Mouse (Mus musculus) MN1 (cell line): ENCODE results near the gene Pgm5.

Source experiments
- DNase-seq: peaks from one replicate; pipeline ENCODE4 v3.0.0-alpha.2; 2016; ENCODE audit warnings: low spot score

Gene Pgm5

DNA sequence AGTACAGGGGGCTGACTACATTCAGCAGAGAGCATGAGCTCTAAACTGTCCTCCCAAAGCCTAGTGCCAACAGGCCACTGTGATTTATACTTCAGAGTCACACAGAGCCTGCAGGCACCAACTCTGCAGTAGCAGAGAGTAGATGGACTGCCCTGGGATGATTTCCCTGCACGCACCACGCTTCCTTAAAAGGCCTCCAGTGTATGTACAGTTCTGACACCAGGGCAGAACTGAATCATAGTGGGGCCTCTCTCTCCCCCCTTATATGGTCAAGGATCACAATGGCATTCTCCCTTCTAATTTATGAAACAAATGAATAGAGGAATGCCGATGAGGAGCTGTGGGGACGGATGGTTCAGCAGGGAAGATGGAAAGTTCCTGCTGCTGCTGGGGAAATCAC lies 91.3 kb downstream of the Pgm5 start:
- DNase-seq = no peak

DNA sequence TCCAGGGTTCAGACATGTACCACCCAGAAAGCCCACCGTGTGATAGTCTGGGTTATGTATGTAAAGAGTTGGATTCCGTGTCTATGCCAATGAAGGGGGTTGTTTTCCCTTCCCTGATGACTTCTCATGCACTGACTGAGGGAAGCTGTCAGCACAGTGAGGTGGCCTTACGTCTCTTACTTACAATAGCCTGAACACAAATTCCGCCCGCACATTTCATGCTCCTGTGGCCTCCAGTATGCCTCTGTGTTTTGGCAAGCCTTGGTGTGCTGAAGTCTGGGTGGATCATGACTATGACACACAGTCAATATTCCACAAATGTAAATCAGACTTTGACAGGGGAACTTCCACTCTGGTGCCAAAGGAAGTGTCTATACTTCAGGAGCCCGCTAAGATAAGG lies 94.3 kb downstream of the Pgm5 start:
- DNase-seq = no peak

DNA sequence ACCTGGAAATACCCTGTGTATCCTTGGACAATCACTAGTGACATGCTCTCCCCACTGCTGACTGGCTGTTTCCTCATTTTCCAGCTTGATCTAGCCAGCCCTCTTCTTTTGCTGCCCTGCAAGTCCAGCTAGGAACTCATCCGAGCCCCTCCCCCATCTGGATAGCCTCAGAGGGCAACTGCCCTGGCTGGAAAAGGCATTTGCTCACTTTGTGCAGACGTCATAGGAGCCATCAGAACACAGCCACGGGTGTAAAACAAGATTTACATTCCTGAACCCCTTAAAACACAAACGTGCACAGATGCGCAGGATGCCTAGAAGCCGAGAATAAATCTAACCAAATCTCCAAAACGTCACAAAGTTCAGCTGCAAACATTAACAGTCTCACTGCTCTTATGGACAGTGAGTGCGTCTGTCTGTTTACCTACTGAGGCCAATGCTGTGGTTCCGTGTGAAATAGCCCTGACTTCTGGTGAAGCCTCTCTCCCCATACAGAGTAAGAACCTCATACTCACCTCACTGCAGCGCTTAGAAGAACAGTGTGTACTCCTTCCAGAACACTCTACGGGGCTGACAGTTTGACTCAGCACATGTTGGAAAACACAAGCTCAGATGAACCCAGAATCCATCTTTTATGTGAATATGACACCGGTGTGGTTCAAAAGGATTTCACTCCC lies 99.0 kb downstream of the Pgm5 start:
- no peak for DNase-seq

DNA sequence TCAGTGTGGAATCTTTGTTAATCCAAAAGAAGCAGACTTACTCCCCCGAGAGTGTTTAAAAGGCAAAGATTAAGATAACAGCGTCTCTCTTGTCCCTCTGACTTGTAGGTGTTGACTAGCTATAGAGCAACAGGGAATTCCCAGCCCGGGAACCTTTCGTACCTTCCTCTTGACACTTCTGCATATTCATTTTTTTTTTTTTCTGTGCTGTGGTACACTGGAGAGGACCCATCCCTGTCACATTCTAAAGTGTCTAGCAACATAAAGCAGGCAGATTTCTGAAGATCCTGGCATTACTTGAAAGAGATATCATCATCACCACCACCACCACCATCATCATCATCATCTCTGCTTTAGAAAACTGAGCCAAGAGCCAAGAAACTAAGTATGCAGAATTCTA lies 105.0 kb downstream of the Pgm5 start:
- DNase-seq = no peak

DNA sequence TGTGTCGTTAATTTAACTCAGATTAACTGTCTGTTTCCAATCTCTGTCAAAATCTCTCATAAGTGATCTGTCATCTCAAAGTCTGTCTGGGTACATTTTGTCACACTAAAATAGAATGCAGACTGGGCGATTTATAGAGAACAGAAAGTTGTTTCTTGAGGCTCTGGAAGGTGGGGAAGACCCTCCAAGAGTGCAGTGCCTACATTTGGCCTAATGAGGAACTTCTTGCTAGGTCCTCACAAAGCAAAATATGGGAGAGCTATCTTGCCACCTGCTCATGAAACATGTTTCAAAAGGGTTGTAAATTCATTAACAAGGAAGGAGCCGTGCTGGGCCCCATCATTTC lies 107.2 kb downstream of the Pgm5 start:
- no peak for DNase-seq

DNA sequence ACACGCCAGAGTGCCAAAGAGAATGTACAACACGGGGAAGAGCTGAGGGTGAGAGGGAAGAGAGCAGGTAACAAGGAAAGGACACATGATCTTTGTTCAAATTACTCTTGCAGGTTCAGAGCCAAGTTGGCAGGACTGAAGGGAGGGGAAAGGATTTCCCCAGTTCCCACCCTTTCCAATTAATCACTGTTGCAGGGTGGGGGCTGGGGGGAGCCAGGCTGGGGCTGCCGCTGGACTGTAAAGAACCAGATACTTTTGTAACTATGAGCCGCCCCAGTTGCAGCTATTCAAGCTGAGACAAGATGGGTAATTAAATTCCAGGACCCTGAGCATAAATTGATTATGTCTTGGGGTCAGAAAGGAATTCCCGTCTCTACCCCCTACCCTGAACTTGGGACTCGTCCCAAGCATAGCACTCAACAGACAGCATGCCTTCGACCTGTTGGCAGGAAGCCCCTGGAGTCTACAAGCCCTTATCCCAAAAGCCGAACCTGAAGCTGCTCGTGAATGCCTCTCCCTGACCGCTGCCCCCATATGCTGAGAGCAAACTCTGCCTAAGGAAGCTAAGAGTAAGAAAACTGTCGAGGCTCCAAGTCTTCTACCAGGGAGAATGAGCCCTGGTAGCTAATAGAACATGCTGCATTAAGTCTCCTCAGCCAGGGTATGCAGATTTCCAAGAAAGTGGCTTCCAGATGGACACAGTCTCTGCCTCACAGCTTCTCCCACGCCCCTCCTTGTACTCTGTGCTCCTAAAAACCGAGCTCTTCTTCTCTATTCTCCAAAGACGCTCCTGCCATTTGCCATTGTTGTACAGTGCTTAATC lies 107.8 kb downstream of the Pgm5 start:
- no peak for DNase-seq

DNA sequence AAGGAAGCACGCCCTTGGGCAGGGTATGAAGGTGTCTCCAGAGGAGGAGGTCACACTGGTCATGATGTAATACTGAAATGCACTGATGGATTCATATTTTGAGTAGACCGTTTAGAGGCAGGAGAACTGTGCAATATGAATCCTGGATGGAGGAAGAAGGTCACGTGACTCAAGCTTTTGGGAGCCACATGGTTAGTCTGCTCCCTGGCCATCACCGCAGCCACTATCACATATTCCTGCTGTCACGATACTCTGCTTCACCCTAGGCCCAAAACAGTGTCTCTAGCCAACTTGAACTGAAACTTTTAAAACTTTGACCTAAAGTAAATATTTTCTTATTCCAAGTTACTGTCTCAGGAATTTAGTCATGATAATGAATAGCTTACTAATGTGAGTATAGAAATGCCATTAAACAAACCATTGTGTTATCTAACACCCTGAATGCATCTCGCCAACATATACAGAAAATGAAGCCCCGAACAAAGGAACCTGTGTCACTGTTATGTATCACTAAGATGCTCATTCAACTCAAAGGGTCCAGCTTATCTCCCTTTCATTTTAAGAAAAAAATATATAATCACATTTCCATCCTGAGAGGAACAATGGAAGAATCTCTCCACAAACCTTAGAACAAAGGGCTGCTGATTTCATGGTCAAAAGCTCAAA lies 108.6 kb downstream of the Pgm5 start:
- DNase-seq = no peak

DNA sequence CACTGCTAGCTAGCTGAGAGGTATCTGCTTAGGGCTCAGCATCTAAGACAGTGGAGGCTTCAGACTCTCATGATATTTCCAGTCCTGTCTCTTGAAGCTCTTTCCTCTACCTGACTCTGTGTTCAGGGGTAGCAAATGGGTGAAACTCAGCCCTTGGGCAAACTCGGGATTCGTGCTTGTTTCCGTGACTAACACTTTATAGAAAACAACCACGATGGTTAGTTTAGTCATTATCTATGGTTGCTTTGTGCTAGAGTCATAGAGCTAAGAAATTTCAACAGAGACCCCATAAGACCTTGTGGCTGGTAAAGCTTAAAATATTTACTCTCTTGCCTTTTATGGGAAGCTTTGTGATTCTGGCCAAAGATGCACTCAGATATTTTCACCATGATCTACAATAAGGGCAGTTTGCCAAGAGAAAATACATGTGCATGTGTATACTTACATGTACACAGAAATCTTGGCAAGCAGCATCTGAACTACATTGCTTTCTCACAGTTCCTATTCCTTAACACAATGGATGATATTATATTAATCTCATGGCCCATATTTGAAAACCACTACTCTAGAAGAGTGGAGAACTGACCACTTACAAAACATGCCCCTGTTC lies 115.3 kb downstream of the Pgm5 start:
- DNase-seq = no peak

DNA sequence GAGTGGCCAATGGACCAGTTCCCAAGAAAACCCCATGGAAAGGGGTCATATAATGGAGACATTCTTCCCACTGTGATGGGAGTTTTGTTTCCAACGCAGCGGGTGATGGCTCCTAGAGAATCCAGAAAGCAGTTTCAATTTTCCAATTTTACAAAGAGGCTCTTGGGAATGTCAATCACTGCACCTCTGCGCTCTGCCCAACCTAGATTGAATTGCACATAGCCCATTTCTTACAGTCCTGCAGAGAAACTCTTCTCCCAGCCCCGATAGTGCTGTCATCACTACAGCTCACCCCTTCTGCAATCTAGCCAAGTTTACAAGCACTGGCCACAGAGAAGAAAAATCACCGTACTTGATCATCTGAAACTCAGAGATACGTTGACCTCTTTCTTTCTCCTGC lies 119.0 kb downstream of the Pgm5 start:
- no peak for DNase-seq

DNA sequence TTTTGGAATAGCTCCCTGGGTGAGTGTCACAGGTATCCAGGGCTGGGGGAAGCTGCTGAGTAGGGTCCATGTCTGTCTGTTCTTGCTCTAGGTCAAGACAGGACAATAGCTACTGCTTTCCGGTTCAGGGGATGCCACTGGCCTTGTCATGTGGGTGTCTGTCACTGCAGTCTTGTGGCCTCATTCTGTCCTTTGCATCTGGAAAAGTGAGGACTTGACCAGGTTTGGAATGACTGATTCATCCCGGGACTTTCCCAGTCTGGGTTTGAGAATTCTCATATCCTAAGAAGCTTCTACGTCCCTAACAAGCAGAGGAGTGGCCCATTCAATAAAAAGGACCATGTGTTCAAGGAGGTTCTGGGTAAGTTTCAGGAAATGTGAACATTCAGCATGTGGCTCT lies 122.9 kb downstream of the Pgm5 start:
- DNase-seq = no peak

DNA sequence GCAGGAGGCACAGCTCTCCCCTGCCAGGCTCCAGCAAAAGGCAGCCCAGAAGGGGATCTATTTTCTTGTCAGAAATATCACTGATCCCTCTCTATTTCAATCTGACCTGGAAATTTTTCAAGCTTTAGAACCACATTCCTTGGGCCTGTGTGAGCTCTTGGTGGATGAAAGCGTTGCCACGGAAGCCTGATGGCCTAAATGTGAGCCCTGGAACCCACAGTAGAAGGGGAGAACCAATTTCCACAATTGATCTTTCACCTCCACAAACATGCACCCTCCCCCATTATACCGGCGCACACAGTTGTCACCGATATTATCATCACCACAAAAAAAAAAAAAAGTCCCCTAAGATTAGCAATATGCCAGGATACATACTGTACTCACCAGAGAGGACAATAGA lies 123.6 kb downstream of the Pgm5 start:
- no peak for DNase-seq

DNA sequence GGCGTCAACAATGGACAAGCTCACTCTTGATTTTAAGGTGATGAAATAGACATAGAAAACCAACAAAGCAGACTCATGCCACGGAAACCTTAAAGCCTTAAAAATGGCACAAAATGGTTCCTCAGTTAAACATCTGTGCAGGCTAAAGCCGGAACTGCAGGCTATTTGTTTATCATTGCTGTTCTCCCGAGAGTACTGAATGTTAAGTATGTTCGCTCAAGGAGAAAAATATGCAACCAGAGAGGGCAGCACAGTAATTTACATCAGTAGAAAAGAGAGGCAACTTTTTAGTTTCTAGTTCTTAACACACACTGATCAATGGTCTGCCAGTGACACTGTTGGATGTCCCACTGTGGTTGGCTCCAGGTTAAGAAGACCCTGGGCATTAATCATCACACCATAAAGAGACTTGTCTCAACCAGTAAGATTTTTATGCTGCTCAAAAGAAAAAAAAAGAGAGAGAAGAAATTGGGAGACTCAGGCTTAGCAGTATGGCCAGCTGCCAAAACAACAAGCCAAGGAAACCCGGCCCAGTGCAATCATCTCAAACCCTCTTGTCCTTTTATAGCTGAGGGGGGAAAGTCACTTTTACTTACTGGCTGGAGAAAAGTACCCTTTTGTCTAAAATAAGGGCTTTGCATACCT lies 126.0 kb downstream of the Pgm5 start:
- DNase-seq = no peak

DNA sequence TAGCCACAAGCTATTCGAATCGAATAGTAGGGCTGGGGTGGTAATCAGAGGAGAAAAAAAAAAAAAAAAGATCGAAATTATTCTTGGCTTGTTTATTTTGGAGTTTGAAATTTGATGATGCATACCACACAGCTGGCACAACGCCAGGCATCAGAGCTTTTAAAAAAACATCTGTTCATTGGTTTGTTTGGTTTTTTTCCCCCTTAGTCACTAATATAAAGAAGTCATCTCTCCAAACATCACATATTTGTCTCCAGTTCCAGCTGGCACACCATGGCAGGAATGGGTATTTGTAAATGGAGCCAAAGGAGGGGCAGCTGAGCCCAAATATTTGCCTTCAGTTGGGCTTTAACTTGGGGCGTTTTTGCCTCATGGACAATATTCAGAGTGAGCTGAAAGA lies 131.0 kb downstream of the Pgm5 start:
- DNase-seq = no peak

DNA sequence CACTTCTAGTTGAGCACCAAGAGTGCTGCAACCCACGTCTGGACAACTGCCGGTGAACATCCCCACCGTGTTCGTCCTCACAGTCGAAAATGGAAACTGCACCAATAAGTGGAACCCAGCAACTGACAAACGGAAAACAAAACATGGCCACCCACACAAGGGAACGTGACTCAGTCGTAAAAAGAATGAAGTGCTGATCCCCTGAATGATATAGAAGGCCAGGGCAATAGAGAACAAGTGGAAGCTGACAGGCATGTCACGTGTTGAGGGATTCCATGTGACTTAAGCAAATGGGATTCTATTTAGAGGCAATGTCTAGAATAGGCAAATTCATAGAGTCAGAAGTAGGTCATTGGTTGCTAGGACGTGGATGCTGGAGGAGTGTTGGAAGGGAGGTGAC lies 137.3 kb downstream of the Pgm5 start:
- no peak for DNase-seq

DNA sequence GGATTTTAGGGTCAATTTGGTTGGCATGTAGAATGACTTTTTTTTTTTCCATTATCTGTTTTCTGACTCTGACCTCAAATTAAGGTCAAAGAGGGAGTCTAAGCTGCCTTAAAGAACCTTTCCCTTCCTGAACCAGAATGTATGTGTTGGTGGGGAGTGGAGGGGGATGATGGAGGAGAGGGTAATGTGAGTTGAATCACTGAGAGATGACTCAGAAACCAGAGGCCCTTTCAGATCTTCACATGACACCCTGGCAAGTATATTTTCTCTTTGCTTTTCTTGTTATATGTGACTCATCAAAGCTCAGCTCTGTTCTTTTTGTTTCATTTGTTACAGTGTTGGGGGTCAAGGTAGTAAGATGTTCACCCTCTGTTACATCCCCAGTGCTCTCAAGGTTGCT lies 141.2 kb downstream of the Pgm5 start:
- no peak for DNase-seq

DNA sequence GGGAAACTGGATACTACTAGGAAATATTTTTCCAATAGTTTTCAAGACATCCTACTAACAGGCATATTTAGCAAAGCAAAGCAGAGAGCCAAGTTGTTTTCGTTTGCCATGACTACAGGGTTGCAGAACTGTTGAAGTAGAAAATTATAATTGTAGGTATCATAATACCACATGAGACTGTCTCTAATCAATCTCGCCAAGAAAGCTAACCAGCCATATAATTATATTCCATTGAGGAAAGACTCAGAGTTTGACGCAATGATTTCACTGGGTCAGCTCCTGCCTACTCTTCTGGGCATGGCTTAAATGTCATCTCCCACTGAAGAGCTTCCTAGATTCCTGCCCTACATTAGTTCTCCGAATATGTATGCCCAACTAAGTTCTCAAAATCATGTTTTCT lies 142.2 kb downstream of the Pgm5 start:
- DNase-seq = no peak

DNA sequence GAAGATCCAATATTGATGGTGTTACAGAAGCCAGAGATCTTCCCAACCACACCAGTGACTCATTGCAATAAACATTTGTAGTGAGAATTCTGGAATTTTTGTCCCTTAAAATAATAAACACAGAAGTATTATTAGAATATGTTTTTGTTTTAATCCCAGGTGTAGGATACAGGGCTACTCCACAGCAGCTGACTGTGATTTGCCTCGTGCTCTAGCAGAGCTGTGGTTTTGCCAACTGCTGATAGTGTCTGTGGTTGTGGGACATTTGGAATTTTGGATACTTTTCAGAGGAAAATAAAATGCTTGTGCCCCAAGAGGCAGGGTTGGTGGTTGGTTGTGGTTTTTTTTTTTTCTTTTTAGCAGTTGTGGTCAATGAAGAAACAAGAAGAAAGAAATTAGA lies 143.6 kb downstream of the Pgm5 start:
- no peak for DNase-seq

DNA sequence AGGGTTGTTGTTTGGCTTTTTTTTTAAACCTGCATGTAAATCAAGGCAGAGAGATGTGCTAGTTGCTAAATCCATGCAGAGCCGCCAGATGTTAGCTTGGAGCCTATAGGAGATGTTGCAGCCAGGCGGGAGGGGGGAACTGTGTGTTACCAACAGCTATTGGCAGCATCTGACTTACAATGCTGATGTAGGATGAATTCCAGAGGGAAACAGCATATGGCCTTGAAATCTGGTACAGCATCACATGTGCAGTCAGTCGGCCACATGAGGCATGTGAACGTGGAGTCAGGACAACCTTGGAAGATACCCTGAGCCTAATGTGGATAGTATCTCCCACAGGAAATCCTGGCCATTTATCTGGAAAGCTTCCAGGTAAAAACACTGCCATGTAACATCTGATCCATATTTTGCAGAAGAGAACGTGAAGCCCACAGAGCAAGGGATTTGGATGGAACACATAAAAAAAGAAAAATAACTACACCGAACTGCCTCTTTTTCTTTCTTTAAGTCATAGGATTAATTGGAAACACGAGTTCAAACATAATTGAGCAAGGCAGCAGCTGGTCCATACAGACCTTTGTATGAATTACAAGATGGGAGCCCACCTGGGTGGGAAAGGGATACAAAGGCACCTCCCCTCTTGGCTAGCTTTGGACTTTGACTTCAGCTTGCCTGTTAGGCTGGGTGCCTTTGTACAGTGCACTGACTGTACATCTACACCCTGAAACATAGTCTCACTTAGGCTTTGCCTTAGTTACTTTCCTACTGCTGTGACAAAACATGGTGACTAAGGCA lies 145.2 kb downstream of the Pgm5 start:
- DNase-seq = no peak

DNA sequence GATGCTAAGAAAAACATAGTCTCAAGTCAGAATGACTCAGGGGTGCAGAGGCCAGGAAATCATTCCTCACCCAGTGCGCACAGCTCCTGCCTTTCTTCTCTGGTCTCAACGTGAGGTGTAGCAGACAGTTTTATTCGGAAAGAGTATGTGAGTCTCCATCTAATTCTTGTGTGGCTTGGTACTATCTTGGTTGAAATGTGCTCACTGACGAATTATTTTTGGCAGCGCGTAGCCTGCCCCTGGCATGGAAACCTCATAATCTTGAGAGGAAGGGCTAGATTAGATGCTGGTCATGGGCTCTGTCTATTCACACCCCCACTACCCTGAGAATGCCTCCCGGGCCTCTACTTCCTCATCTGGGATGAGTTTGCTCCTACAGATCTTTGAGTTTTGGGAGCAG lies 153.6 kb downstream of the Pgm5 start:
- no peak for DNase-seq

DNA sequence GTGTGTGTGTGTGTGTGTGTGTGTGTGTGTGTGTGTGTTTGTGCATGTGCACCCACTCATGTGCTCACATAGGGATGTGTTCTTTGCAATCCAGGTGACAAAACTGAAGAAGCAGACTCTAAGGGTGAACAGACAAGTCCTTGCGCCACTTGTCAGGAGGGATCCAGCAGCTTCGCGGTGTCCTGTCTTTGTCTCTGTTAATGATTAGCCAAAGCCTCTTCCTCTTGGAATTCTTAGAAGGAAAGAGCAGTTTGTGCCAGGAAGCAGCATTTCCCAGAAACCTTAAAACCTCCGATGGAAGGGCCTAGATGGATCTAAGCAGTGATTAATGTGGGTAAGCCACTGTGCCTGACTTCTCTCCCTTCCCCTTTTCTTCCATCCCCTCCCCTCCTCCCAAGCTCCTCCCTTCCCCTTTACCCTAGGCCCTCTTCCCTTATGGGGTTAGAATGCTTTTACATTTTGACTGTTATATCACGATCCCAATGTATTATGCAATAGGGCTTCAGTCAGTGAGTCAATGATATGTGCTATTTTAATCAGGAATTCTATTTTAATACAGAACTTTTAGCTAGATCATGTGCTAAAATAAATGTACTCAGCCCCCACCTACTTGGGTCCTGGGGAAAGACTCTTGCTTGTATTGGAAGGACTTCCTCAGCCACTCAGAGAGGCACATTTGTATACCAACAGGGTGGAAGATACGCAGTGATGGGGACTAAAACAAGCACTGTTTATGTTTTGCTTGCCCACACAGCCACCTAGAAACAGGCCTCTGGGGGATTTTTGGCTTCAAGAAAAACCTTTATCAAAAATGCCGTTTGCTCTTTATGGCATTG lies 154.4 kb downstream of the Pgm5 start:
- no peak for DNase-seq

DNA sequence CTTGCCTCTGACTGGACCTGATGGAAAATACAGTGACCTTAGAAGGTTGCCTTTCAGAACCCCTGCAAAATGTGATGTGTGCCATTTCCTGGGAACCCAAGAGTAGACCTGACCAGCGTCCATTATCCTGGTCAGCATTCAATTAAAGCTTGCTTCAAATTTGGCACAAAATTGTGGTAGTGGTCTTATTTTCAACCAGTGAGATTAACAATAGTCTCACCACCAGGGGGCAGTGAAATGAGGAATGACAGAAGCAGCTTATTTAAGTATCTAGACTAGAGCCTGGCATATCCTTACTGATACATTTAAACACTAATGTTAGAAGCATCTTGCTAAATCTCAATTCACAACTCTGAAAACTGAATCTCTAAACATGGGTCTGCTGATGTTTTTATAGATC lies 156.3 kb downstream of the Pgm5 start:
- no peak for DNase-seq
